Mouse (Mus musculus): ENCODE measurements around the gene Kif19a. TPM values are rescaled to one million over a fixed set of nuclear protein-coding genes. Genes with fewer than 3 reads are reported as not detected.
A peak's percentile ranks its signal among the peaks of the same experiment; 100 is the strongest.

Gene Kif19a
- polyA plus RNA-seq, 2 experiments: 0.09 TPM; not detected in 1

DNA sequence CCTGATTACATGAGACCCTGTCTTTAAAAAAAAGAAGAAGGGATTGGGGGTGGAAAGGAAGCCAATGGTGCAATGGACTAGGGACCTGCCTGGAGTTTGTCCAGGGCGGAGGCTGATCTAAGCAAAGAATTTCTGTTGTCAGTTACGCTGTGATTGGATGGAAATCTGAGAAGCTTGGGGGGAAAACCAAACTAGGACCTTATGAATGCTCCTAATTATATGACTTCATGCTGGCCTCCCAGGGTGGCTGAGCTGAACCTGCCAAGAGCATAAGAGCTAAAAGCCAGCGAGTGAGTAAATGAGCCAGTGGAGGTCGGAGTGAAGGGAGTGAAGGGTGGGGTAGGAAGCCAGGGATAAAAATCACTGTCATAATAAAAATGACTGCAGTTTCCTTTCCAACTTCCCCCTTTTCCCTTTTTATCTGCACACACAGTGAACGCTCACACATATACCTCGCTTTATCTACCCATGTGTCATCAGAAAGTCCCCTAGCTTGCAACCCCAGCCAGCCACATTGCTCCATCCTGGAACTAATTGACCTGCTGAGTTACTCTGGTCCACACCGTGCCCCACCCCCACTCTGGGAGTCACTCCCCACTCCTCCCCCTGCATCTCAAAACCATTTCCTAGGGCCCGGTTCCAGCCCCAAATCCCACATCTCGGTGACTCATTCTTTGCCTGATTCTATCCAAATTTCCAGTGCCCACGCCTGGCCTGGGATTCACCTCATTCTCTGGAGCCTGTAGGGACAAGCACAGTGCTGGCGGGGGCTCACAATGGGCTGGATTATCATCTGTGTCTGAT lies 40.2 kb upstream of the Kif19a start:
- Histone ChIP-seq H3K9me3 (ENCODE audit: control insufficient read depth, low read length) (no peaks in the 10 kb centered on the region), H3K27me3 (ENCODE audit: control insufficient read depth, insufficient read depth, low read length) (peaks cover 4% of the 10 kb centered on the region), H3K4me1 (replicated peaks; ENCODE audit: control insufficient read depth in 2 of 2, insufficient read depth in 2 of 2, low read length in 1 of 2) (peaks cover 0 to 7% of the 10 kb centered on the region in 2 experiments; a peak in 1 of 4 replicates), H3K9ac (replicated peaks) (no peak overlapping the region), H3K36me3 (replicated peaks; ENCODE audit: control insufficient read depth, insufficient read depth, low read depth) (no peaks in the 10 kb centered on the region), H3K27ac (no peak overlapping the region), H3K4me2 (ENCODE audit: low read depth) (no peak overlapping the region), H3K4me3 (ENCODE audit: insufficient read depth in 1 of 2, low read depth in 2 of 2, low read length in 2 of 2) (no peak overlapping the region)
- TF ChIP-seq EP300 (IDR thresholded peaks at IDR 0.05; ENCODE audit: low read depth) (no peak), CTCF (IDR thresholded peaks at IDR 0.05; ENCODE audit: low read depth) (no peak)
- no peak for DNase-seq (ENCODE audit: low read depth in 3 of 3, low spot score in 3 of 3)
- no peak for ATAC-seq (ENCODE audit: insufficient read depth)
- WGBS (ENCODE audit: insufficient replicate concordance): 39% methylated on average over 11 of the region's 11 CpGs

DNA sequence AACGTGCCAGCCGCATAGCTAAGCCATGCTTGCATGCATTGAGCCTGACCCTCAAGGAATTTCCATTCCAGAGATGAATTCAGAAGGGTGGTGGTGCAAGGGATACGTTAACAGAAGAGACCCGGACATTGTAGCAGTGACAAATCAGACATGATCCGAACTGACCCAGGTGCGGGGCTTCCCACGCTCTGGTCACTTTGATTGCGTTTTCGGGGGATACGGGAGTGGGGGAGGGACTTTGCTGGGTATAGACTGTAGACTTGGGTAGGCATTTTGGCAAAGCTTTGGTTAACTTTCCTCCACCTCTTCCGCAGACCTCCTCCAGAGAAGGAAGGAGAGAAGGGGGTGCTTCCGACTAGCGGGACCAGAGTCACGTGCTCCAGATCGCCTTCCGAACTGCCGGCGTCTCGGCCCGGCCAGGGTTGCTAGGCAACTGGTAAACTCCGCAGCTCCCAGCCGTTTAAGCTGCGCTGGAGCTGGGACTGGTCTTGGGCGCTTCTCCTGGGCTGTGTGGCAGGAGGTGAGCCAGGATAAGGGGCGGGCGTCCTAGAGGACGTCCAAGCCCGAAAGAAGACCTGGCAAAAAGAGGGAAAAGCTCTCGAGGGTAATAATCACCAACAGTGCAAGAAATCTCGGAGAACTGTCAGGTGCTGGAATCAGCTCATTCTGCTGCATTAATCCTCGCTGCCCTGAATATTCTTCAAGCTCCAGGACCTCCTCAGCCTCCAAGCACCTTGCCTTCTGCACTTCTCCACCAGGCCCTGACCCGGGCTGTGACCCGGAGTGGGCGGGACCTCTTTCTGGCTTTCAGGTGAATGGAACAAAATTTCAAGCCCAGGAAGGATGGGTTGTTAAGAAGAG lies 38.0 kb upstream of the Kif19a start, which contains the start of gene Dnaic2:
TSS of gene Dnaic2 (plus strand) at position 444 of the 861 bp plus-strand sequence.
- no peak for ATAC-seq (ENCODE audit: insufficient read depth)
- Histone ChIP-seq H3K36me3 (replicated peaks; ENCODE audit: control insufficient read depth, insufficient read depth, low read depth) (no peaks in the 10 kb centered on the region), H3K9me3 (ENCODE audit: control insufficient read depth, low read length) (no peaks in the 10 kb centered on the region), H3K27ac (no peak within 1 kb of the TSS), H3K4me3 (ENCODE audit: insufficient read depth in 1 of 2, low read depth in 2 of 2, low read length in 2 of 2) (peak within 1 kb of the TSS in 1 of 2 experiments; percentile 17; a peak in 1 of 4 replicates), H3K9ac (replicated peaks) (no peak within 1 kb of the TSS), H3K4me1 (replicated peaks; ENCODE audit: control insufficient read depth in 2 of 2, insufficient read depth in 2 of 2, low read length in 1 of 2) (peaks cover 0 to 7% of the 10 kb centered on the region in 2 experiments; a peak in 1 of 4 replicates), H3K27me3 (ENCODE audit: control insufficient read depth, insufficient read depth, low read length) (peaks cover 4% of the 10 kb centered on the region), H3K4me2 (ENCODE audit: low read depth) (peak within 1 kb of the TSS; percentile 50)
- 11% methylated on average over 34 of the region's 34 CpGs for WGBS (ENCODE audit: insufficient replicate concordance)
- no peak for DNase-seq (ENCODE audit: low read depth in 3 of 3, low spot score in 3 of 3)
- no peak for TF ChIP-seq CTCF (IDR thresholded peaks at IDR 0.05; ENCODE audit: low read depth)
- no peak for TF ChIP-seq EP300 (IDR thresholded peaks at IDR 0.05; ENCODE audit: low read depth)

DNA sequence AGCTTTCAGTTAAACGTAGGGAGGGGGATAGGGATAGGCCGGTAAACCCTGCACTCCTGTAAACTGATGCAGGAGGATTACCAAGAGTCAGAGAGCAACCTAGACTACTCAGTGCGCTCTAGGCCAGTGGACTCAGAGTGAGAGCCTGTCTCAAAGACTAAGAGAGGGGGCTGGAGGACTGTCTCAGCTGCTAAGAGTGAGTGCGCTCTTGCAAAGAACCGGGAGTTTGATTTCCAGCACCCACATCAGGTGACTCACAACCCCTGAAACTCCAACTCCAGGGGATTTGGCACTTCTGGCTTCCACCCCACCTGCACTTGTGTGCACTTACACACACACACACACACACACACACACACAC lies 37.4 kb upstream of the Kif19a start:
- Histone ChIP-seq H3K4me3 (ENCODE audit: insufficient read depth in 1 of 2, low read depth in 2 of 2, low read length in 2 of 2) (no peak overlapping the region), H3K9ac (replicated peaks) (no peak overlapping the region), H3K9me3 (ENCODE audit: control insufficient read depth, low read length) (no peaks in the 10 kb centered on the region), H3K36me3 (replicated peaks; ENCODE audit: control insufficient read depth, insufficient read depth, low read depth) (no peaks in the 10 kb centered on the region), H3K4me2 (ENCODE audit: low read depth) (no peak overlapping the region), H3K27ac (no peak overlapping the region), H3K4me1 (replicated peaks; ENCODE audit: control insufficient read depth in 2 of 2, insufficient read depth in 2 of 2, low read length in 1 of 2) (peaks cover 0 to 7% of the 10 kb centered on the region in 2 experiments; a peak in 1 of 4 replicates), H3K27me3 (ENCODE audit: control insufficient read depth, insufficient read depth, low read length) (peaks cover 4% of the 10 kb centered on the region)
- TF ChIP-seq EP300 (IDR thresholded peaks at IDR 0.05; ENCODE audit: low read depth): no peak
- no peak for TF ChIP-seq CTCF (IDR thresholded peaks at IDR 0.05; ENCODE audit: low read depth)
- ATAC-seq (ENCODE audit: insufficient read depth) (no peak), DNase-seq (ENCODE audit: low read depth in 3 of 3, low spot score in 3 of 3) (no peak)
- WGBS (ENCODE audit: insufficient replicate concordance): 33% methylated on average over 5 of the region's 5 CpGs

DNA sequence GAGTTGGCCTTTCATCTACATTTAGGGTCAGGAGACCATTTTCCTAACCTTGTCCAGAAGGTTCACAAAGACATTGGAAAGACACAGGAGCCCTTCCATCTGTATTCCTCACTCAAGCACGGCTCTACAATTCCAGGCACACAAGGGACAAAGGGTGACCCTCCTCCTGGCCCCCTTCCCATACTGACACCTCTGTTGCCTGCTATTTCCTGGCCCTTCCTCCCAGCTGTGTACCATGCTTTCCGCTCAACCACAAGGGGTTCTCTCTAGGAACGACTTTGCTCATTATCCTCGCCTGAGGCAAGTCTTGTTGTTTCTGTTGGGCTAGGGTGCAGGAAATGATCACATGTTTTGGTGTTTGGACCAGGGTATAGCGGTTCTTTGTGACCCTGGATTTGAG lies 36.9 kb upstream of the Kif19a start:
- H3K4me3 ChIP-seq (ENCODE audit: insufficient read depth in 1 of 2, low read depth in 2 of 2, low read length in 2 of 2): no peak overlapping the region
- peaks cover 4% of the 10 kb centered on the region for H3K27me3 ChIP-seq (ENCODE audit: control insufficient read depth, insufficient read depth, low read length)
- H3K27ac ChIP-seq: no peak overlapping the region
- H3K36me3 ChIP-seq (replicated peaks; ENCODE audit: control insufficient read depth, insufficient read depth, low read depth): no peaks in the 10 kb centered on the region
- ATAC-seq (ENCODE audit: insufficient read depth) (no peak), DNase-seq (ENCODE audit: low read depth in 3 of 3, low spot score in 3 of 3) (no peak)
- peaks cover 0 to 7% of the 10 kb centered on the region in 2 experiments; a peak in 1 of 4 replicates for H3K4me1 ChIP-seq (replicated peaks; ENCODE audit: control insufficient read depth in 2 of 2, insufficient read depth in 2 of 2, low read length in 1 of 2)
- H3K4me2 ChIP-seq (ENCODE audit: low read depth): no peak overlapping the region
- WGBS (ENCODE audit: insufficient replicate concordance): 26% methylated on average over 5 of the region's 5 CpGs
- no peak for TF ChIP-seq CTCF (IDR thresholded peaks at IDR 0.05; ENCODE audit: low read depth)
- no peak for TF ChIP-seq EP300 (IDR thresholded peaks at IDR 0.05; ENCODE audit: low read depth)
- no peak overlapping the region for H3K9ac ChIP-seq (replicated peaks)
- no peaks in the 10 kb centered on the region for H3K9me3 ChIP-seq (ENCODE audit: control insufficient read depth, low read length)

Data from liver, embryonic 14.5 days (tissue).